Mouse (Mus musculus) midbrain, embryonic 11.5 days (tissue): ENCODE results near the gene Cbx2. TPM values are rescaled to one million over a fixed set of nuclear protein-coding genes. Genes with fewer than 3 reads are reported as not detected.

ENCODE experiments used
- ATAC-seq: fragments of 200-750 bp; cut with Nextera tagmentation; 2 replicates; pipeline ENCODE4 v1.8.0; 2017; ENCODE audit warnings: moderate TSS enrichment, moderate library complexity; ENCODE audit not compliant: low FRiP score
- DNase-seq: peaks from one replicate; pipeline ENCODE4 v3.0.0; 2015; ENCODE audit warnings: low spot score; ENCODE audit errors: missing footprints
- H3K27ac ChIP-seq: fragments of 300-500 bp; sonication (generic); 2 replicates; pipeline ENCODE4 v1.5.1; 2014; ENCODE audit warnings: low read depth, low read length
- H3K27me3 ChIP-seq: fragments of 300-500 bp; sonication (generic); 2 replicates; pipeline ENCODE4 v1.6.1; 2014; ENCODE audit warnings: mild to moderate bottlenecking, low read length, moderate library complexity, mixed read lengths; ENCODE audit not compliant: control insufficient read depth, insufficient read depth
- H3K36me3 ChIP-seq: fragments of 300-500 bp; sonication (generic); 2 replicates; pipeline ENCODE4 v1.6.1; 2014; ENCODE audit warnings: mild to moderate bottlenecking, low read length, moderate library complexity, mixed read lengths; ENCODE audit not compliant: control insufficient read depth, insufficient read depth
- H3K4me1 ChIP-seq: fragments of 300-500 bp; sonication (generic); 2 replicates; pipeline ENCODE4 v1.6.1; 2014; ENCODE audit warnings: low read length; ENCODE audit not compliant: control insufficient read depth, insufficient read depth
- H3K4me2 ChIP-seq: fragments of 300-500 bp; sonication (generic); 2 replicates; pipeline ENCODE4 v1.6.1; 2014; ENCODE audit warnings: mild to moderate bottlenecking, moderate library complexity
- H3K4me3 ChIP-seq: fragments of 300-500 bp; sonication (generic); 2 replicates; pipeline ENCODE4 v1.5.1; 2014; ENCODE audit warnings: low read depth, low read length
- H3K9ac ChIP-seq: fragments of 300-500 bp; sonication (generic); 2 replicates; pipeline ENCODE4 v1.6.1; 2014; ENCODE audit warnings: low read length
- H3K9me3 ChIP-seq: fragments of 300-500 bp; sonication (generic); 2 replicates; pipeline ENCODE4 v1.6.1; 2016; ENCODE audit warnings: low read length; ENCODE audit not compliant: control insufficient read depth
- WGBS: fragments of 180-500 bp; shearing (Covaris S2); extraction: QIAGEN DNeasy Blood & Tissue Kit; methylation state at CpG from one replicate; pipeline ENCODE4 v1.1.7; 2014; 5-methylcytosine and 5-hydroxymethylcytosine counted together
- polyA plus RNA-seq: library from polyadenylated mRNA; unstranded; fragments of >200 nt; fragmentation: Nextera tagmentation; extraction: Ambion mirVana; gene quantifications from 2 replicates; pipeline ENCODE4 v1.2.1, GENCODE M21; 2014

Gene Cbx2
- polyA plus RNA-seq, 1 experiment from 2014 or later: 70.5 TPM

- no peak for ATAC-seq
- DNase-seq: peak; percentile 94
- 0 out of 2 replicates have a peak, but pooled peaks cover 2% of the 10 kb centered on the region for H3K36me3 ChIP-seq
- WGBS: 4% methylated on average over 10 of the region's 10 CpGs
- H3K27me3 ChIP-seq: peaks cover 78% of the 10 kb centered on the region
- H3K9me3 ChIP-seq: no peaks in the 10 kb centered on the region
- no peak overlapping the region for H3K4me2 ChIP-seq
- no peak overlapping the region for H3K9ac ChIP-seq
- H3K27ac ChIP-seq: no peak overlapping the region
- H3K4me1 ChIP-seq: peaks cover 53% of the 10 kb centered on the region
- H3K4me3 ChIP-seq: no peak overlapping the region
These were observed 21.2 kb downstream of the Cbx2 start for GRCm38 (mm10) chr11:119043761-119044550.

GRCm38 (mm10) chr11:119044551-119045337, 22.0 kb downstream of the Cbx2 start:
- Histone ChIP-seq H3K27ac (no peak overlapping the region), H3K9ac (no peak overlapping the region; the same call in 1 of the 2 replicates), H3K27me3 (peaks cover 78% of the 10 kb centered on the region), H3K9me3 (no peaks in the 10 kb centered on the region), H3K36me3 (no peaks in the 10 kb centered on the region), H3K4me3 (peak overlapping the region; percentile 11; the same call in 1 of the 2 replicates), H3K4me1 (peaks cover 46% of the 10 kb centered on the region), H3K4me2 (no peak overlapping the region)
- no peak for ATAC-seq
- WGBS: under 1% methylated on average over 41 of the region's 41 CpGs
- peak; percentile 94 for DNase-seq

DNA sequence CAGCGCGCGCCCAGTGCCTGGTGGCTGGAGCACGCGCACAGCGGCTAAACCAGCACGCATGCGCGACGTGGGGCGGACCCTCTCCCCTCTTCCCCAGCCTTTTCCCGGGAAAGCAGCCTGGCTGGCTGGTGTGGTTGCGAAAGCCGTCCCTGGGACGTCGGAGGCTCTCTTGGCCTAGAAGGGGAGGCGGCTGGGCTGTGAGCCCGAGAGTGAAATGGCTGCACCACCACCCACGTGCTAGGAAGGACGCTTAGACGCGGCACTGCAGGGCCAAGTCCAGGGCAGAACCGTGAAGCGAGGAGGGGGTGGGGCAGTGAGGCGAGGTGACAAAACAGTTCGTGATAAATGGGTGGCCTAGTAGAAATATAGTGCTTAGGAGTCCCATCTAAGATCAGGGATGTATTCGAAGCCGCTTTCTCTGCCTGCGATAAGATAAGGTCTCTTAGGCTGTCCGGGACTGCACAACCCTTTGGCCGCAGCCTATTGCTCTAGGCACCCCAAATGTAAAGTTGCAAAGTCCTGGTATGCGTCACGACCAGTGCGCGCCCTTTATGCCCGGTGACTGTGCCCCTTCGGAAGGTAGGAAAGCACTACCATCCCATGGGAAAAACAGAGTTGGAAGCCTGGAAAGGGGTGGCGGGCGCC, 24.0 kb downstream of the Cbx2 start:
- H3K27ac ChIP-seq: no peak overlapping the region

DNA sequence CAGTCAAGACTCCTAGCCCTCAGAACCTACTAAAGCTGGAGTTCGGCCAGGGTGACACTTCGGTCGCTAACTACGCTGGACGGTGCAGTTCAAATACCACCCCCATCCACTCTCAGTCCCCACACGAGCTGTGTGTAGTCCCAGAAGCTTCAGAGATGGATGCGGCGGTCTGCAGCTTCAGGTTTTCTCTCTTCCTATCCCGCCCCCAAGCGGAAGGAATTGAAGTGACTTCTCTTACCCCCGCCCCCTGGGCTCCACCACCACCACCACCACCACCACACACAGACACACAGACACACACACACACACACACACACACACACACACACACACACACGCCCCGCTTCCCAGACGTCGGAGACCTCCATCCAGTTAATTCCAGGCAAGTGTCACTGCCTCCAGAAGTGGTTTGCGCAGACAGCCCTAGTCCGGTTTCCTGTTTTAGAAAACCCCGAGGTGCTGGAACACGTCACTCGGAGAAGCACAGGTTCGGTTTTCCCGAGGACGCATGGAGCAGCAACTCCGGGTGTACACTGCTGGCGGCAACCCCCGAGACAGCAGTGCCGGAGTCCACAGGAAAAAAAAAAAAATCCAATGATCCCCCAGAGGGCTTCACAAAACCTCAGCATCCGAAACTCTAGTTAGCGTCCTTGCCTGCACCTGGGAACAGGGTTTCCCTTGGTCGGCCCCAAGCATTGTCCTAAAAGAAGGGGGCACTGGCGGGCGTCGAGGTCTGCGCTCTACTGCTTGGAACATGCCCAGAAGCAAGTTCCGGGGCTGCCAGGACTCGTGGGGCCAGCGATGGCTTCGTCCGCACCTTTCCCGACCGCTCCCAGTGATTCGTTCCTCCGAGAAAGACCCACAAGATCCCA, 24.7 kb downstream of the Cbx2 start:
- Histone ChIP-seq H3K4me2 (peak overlapping the region; percentile 49), H3K9ac (no peak overlapping the region), H3K4me3 (peak overlapping the region; percentile 25; the same call in 1 of the 2 replicates), H3K36me3 (no peaks in the 10 kb centered on the region), H3K27me3 (peaks cover 98% of the 10 kb centered on the region), H3K9me3 (no peaks in the 10 kb centered on the region), H3K27ac (no peak overlapping the region), H3K4me1 (peaks cover 31% of the 10 kb centered on the region)
- DNase-seq (peak; percentile 92), ATAC-seq (no peak)
- under 1% methylated on average over 43 of the region's 43 CpGs for WGBS

More for the DNA sequence above, 24.0 kb downstream of the Cbx2 start:
- ATAC-seq: peak; percentile 22; the same call in 1 of the 2 replicates
- H3K27me3 ChIP-seq: peaks cover 98% of the 10 kb centered on the region
- peaks cover 35% of the 10 kb centered on the region for H3K4me1 ChIP-seq
- no peaks in the 10 kb centered on the region for H3K36me3 ChIP-seq
- peak overlapping the region; percentile 49 for H3K4me2 ChIP-seq
- H3K9ac ChIP-seq: peak overlapping the region; percentile 43
- peak; percentile 97 for DNase-seq
- H3K4me3 ChIP-seq: peak overlapping the region; percentile 25
- H3K9me3 ChIP-seq: no peaks in the 10 kb centered on the region
- WGBS: 1% methylated on average over 39 of the region's 39 CpGs

DNA sequence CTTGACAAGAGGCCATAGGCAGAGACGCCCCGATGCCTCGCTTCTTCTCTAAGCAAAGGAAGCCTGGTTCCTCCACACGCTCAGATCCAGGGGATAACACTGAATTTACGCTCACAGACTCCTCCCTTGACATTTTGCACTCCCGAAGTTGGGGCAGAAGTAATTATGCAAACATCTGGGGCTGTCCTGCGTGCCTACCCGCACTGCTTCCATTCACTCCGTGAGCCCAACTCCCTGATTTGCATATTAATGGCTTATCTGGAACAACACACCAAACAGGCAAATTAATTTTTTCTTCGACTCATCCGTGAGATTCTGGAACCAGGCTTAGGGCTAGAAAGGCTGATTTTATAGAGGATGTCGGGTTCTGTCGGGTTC, 25.4 kb downstream of the Cbx2 start:
- H3K27ac ChIP-seq: no peak overlapping the region

DNA sequence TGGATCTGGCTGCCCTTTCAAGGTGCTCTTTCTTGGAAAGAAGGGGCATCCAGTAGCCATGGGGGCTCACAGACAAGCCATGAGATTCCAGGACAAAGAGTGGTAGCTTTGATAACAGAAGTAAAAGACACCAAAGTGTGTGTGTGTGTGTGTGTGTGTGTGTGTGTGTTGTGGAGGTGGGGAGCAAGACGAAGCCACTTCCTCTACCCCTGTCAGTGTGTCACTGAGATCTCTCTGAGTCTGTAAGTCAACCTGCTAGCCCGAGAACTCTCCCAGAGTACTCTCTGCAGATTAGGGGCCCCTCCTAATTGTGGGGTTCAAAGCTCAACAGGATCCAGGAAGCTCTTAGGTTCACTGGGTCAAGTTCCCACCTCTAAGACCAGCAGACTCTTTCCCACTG, 27.6 kb downstream of the Cbx2 start:
- ATAC-seq (no peak), DNase-seq (no peak)
- no peaks in the 10 kb centered on the region for H3K36me3 ChIP-seq
- H3K9ac ChIP-seq: no peak overlapping the region
- peaks cover 37% of the 10 kb centered on the region for H3K4me1 ChIP-seq
- peaks cover 97% of the 10 kb centered on the region for H3K27me3 ChIP-seq
- no peak overlapping the region for H3K4me3 ChIP-seq
- WGBS: 0% methylated on average over 2 of the region's 2 CpGs
- no peak overlapping the region for H3K27ac ChIP-seq
- no peak overlapping the region for H3K4me2 ChIP-seq
- H3K9me3 ChIP-seq: no peaks in the 10 kb centered on the region

More for the DNA sequence above, 25.4 kb downstream of the Cbx2 start:
- no peak overlapping the region for H3K9ac ChIP-seq
- peaks cover 35% of the 10 kb centered on the region for H3K4me1 ChIP-seq
- H3K9me3 ChIP-seq: no peaks in the 10 kb centered on the region
- ATAC-seq: no peak
- no peaks in the 10 kb centered on the region for H3K36me3 ChIP-seq
- peak overlapping the region; percentile 5; the same call in 1 of the 2 replicates for H3K4me3 ChIP-seq
- H3K4me2 ChIP-seq: peak overlapping the region; percentile 9; the same call in 1 of the 2 replicates
- WGBS: under 1% methylated on average over 13 of the region's 13 CpGs
- peaks cover 99% of the 10 kb centered on the region for H3K27me3 ChIP-seq
- peak; percentile 94 for DNase-seq

DNA sequence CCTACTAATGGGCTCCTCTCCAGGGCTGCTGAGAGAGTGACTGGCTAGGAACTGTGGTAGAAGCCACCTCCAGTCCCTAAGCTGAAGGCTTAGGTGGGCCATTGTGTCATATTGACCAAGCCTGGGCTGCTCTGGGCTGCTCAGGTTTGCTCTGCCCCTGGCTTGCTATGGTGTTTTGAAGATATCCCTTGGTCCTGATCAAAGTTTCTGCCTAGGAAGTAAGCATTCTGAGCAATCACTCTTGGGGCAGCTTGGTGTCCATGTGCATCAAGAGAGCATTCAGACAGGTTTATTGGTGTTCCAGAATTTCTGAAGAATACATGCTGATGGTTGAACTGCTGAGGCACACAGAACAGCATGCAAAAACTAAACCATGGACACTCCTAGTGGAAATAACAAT, 28.7 kb downstream of the Cbx2 start:
- H3K4me1 ChIP-seq: peaks cover 42% of the 10 kb centered on the region
- no peak for ATAC-seq

GRCm38 (mm10) chr11:119051927-119052660, 29.3 kb downstream of the Cbx2 start:
- WGBS: 3% methylated on average over 15 of the region's 15 CpGs
- no peak overlapping the region for H3K27ac ChIP-seq
- no peak overlapping the region for H3K9ac ChIP-seq

More for the DNA sequence above, 28.7 kb downstream of the Cbx2 start:
- H3K4me3 ChIP-seq: no peak overlapping the region
- DNase-seq: peak; percentile 85
- H3K9ac ChIP-seq: no peak overlapping the region
- H3K9me3 ChIP-seq: no peaks in the 10 kb centered on the region
- H3K36me3 ChIP-seq: no peaks in the 10 kb centered on the region
- no peak overlapping the region for H3K27ac ChIP-seq
- no peak overlapping the region for H3K4me2 ChIP-seq
- peaks cover 94% of the 10 kb centered on the region for H3K27me3 ChIP-seq

More at GRCm38 (mm10) chr11:119051927-119052660, 29.3 kb downstream of the Cbx2 start:
- DNase-seq (peak; percentile 93), ATAC-seq (no peak)
- peaks cover 91% of the 10 kb centered on the region for H3K27me3 ChIP-seq
- no peak overlapping the region for H3K4me3 ChIP-seq
- H3K36me3 ChIP-seq: no peaks in the 10 kb centered on the region
- H3K9me3 ChIP-seq: no peaks in the 10 kb centered on the region
- peaks cover 38% of the 10 kb centered on the region for H3K4me1 ChIP-seq
- H3K4me2 ChIP-seq: no peak overlapping the region
